Mouse (Mus musculus): Measurements from ENCODE around the gene Banf1. TPM values are rescaled to one million over a fixed set of nuclear protein-coding genes. Genes with fewer than 3 reads are reported as not detected.
A peak's percentile ranks its signal among the peaks of the same experiment; 100 is the strongest.
"Not testable (repeated sequence)": the region's sequence is repeated elsewhere in the genome, so short reads cannot be mapped to it uniquely, and the experiment has no call there.

The Banf1 gene
- total RNA-seq, 2 experiments from 2014 or later = 127 to 129 TPM

GRCm38 (mm10) chr19:5377446-5377845, 10.5 kb upstream of the Banf1 start:
- no peak for DNase-seq (ENCODE audit: low spot score in 2 of 2)

GRCm38 (mm10) chr19:5374748-5375147, 7.8 kb upstream of the Banf1 start:
- no peak for DNase-seq (ENCODE audit: low spot score in 2 of 2)

- DNase-seq (ENCODE audit: low spot score in 2 of 2) = no peak
These were observed 7.2 kb upstream of the Banf1 start for GRCm38 (mm10) chr19:5374177-5374576.

- no peak for DNase-seq (ENCODE audit: low spot score in 2 of 2)
These were observed 5.8 kb upstream of the Banf1 start for GRCm38 (mm10) chr19:5372724-5373123.

GRCm38 (mm10) chr19:5370932-5371331, 4.0 kb upstream of the Banf1 start:
- no peak for DNase-seq (ENCODE audit: low spot score in 2 of 2)

- DNase-seq (ENCODE audit: low spot score in 2 of 2) = no peak
These were observed 487 bp upstream of the Banf1 start for GRCm38 (mm10) chr19:5367455-5367854.

GRCm38 (mm10) chr19:5366175-5367052, 554 bp downstream of the Banf1 start, which contains the start of gene Eif1ad:
Gene Eif1ad (plus strand): TSS chr19:5366741.
- DNase-seq (ENCODE audit: low spot score in 2 of 2) = peak; percentile 87 to 90

GRCm38 (mm10) chr19:5365751-5366150, 1.2 kb downstream of the Banf1 start:
- peak in 1 of 2 experiments; percentile 15 for DNase-seq (ENCODE audit: low spot score in 2 of 2)

GRCm38 (mm10) chr19:5364124-5364523, 2.8 kb downstream of the Banf1 start:
- no peak for DNase-seq (ENCODE audit: low spot score in 2 of 2)

GRCm38 (mm10) chr19:5362186-5362585, 4.8 kb downstream of the Banf1 start:
- no peak for DNase-seq (ENCODE audit: low spot score in 2 of 2)

- DNase-seq (ENCODE audit: low spot score in 2 of 2) = no peak
These were observed 10.9 kb downstream of the Banf1 start for GRCm38 (mm10) chr19:5356080-5356479.

- no peak for DNase-seq (ENCODE audit: low spot score in 2 of 2)
These were observed 13.4 kb downstream of the Banf1 start for GRCm38 (mm10) chr19:5353609-5354008.

- DNase-seq (ENCODE audit: low spot score in 2 of 2) = not testable (repeated sequence)
These were observed 17.5 kb downstream of the Banf1 start, which contains the start of gene Cst6 for GRCm38 (mm10) chr19:5349502-5349873. Gene Cst6 (minus strand): TSS chr19:5349574.

- peak in 1 of 2 experiments; percentile 17 for DNase-seq (ENCODE audit: low spot score in 2 of 2)
These were observed 18.2 kb downstream of the Banf1 start for GRCm38 (mm10) chr19:5348526-5349501.

GRCm38 (mm10) chr19:5348064-5348463, 18.9 kb downstream of the Banf1 start:
- DNase-seq (ENCODE audit: low spot score in 2 of 2) = no peak

- DNase-seq (ENCODE audit: low spot score in 2 of 2) = no peak
These were observed 21.5 kb downstream of the Banf1 start for GRCm38 (mm10) chr19:5345297-5346131.

GRCm38 (mm10) chr19:5341360-5341759, 25.6 kb downstream of the Banf1 start:
- DNase-seq (ENCODE audit: low spot score in 2 of 2) = no peak

GRCm38 (mm10) chr19:5337975-5338374, 29.0 kb downstream of the Banf1 start:
- DNase-seq (ENCODE audit: low spot score in 2 of 2) = peak; percentile 75 to 80

- DNase-seq (ENCODE audit: low spot score in 2 of 2) = no peak
These were observed 31.5 kb downstream of the Banf1 start, which contains the start of gene Catsper1 for GRCm38 (mm10) chr19:5335441-5335840. Gene Catsper1 (plus strand): TSS chr19:5335741.

GRCm38 (mm10) chr19:5334741-5335140, 32.2 kb downstream of the Banf1 start:
- DNase-seq (ENCODE audit: low spot score in 2 of 2) = no peak

All from adrenal gland, adult 18-20 months (tissue).